Mouse (Mus musculus) 416B (cell line): ENCODE measurements around the gene Fbxo45.

Source experiments
- DNase-seq: peaks from one replicate; pipeline ENCODE4 v3.0.0; 2011; ENCODE audit warnings: low read depth

Fbxo45 gene

DNA sequence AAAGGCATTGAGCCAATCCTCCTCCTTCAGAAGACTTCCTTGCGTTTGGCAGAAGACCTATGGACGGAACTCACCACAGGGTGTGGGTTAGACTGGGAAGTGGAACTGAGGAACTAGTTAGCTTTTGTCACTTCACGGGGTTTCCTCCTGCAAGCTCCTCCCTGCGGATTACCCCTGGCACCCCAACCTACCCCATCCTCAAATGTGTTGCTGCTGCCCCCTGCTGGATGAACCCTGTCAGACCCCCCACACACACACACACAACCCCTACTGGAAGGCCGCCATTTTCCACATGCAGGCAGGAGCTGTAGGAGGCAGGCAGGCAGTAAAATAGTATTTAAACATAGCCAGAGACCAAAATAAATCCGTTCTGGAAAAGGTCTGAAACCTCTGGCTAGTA is 44.3 kb downstream of the Fbxo45 start:
- DNase-seq = peak; percentile 95

DNA sequence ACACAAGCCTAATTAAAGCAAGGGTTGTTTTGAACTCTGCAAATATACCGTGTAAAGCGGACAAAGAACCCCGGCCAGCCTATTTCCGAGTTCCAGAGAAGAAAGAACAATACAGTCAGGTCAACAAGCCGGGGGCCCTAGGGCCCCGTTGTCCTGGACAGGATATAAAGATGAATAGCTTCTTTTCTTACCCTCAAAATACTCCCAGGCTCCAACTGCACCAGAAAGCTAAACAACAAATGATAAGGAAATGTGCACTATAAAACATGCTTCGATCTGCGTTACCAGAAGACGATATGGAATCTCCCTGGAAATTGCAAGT is 46.0 kb downstream of the Fbxo45 start:
- no peak for DNase-seq

DNA sequence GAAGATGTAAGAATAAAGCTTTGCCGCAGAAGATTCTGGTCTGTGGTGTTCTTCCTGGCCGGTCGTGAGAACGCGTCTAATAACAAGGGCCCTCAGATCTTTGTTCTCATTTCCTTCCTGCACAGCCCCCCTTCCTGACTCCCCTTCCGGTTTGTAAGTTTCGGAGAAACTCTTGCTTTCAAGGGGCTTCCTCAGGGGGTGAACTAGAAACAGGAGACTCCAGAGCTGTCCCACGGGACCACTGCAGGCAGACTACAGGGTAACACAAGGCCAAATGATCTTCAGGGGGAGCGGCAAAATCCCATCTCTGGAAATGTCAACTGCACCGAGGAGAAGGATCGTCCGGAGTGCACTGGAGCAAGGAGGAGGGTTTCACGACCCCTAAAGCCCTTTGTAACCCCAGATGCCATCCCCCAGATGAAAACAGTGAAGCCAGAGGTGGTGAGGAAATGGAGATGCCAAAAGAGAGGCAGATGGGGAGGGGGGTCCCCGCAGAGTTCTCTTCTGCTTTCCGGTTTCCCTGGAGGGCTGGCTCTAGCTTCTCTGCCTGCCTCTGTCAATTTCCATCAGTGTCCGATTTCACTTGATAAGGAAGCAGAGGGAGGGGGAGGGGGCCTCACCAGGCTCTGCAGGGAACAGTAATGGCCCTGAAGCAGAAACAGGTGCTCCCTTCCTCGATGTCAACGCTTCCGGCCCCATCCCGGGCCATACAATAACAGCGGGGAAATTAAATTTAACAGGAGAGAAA is 46.5 kb downstream of the Fbxo45 start:
- peak; percentile 54 for DNase-seq

DNA sequence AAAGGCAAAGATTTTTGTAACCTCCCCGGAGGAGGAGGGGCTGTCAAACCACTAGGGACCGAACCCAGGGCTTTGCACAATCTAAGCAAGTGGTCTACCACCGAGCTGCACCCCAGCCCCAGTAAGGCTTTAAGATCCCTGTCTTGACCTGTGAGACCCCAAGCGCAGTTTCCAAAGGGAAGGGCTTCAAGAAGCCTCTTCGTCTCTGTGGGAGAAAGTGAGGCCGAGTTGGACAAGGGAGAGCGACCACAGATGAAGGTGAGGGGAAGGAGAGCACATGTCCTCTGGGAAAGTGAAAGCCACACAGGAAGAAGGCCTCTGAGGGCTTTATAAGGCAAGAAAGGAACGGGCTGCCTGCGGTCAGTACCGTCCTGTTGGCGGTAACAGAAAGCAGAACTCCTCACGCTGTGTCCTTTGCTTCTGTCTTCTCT is 56.9 kb downstream of the Fbxo45 start:
- peak; percentile 97 for DNase-seq

DNA sequence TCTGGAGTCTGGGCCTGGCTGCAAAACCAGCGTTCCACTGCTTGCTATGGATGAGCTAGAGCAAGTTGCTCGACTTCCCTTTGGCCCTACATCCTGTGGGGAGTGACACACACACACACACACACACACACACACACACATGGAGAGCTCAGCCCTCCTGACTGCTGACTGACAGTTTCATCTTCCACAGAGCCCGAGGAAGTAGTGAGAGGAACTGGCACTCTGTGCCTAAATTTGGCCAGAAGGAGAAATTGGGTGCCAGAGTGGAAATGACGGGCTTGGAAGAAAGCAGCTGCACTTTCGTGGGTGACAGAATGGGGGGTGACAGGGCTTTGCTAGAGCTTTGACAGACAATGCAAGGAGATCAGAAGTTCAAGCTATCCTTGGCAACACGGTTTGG is 57.8 kb downstream of the Fbxo45 start:
- DNase-seq = peak; percentile 85

DNA sequence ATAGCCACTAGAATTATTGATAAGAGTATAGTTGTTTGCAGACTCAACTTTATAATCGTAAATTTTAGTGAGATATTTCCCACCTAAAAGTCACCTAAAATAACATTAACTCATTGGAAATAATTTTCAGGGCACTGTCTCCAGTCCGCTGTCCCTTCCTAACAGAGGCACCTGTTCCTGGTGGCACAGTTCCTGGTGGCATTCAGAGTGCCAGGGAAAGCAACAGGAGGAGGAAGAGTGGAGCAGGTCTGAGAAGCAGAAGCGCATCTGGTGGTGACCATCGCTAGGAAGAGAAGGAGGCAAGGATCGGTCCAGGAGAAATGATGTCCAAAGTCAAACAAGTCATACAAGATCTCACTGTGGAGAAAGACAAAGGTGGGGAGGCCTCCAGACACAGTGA is 60.9 kb downstream of the Fbxo45 start:
- no peak for DNase-seq
